Mouse (Mus musculus) heart, postnatal 4 days (tissue): ENCODE data around the gene Matk. TPM values are rescaled to one million over a fixed set of nuclear protein-coding genes. Genes with fewer than 3 reads are reported as not detected.

Experiments
- DNase-seq: peaks from one replicate; pipeline ENCODE4 v3.0.0; 2021
- total RNA-seq, 2 experiments: library from RNA; stranded (reverse); gene quantifications; 2 replicates each; pipeline ENCODE4 v1.2.3; 2021

The Matk gene
- total RNA-seq, 2 experiments from 2014 or later = 0.21 to 0.56 TPM

DNA sequence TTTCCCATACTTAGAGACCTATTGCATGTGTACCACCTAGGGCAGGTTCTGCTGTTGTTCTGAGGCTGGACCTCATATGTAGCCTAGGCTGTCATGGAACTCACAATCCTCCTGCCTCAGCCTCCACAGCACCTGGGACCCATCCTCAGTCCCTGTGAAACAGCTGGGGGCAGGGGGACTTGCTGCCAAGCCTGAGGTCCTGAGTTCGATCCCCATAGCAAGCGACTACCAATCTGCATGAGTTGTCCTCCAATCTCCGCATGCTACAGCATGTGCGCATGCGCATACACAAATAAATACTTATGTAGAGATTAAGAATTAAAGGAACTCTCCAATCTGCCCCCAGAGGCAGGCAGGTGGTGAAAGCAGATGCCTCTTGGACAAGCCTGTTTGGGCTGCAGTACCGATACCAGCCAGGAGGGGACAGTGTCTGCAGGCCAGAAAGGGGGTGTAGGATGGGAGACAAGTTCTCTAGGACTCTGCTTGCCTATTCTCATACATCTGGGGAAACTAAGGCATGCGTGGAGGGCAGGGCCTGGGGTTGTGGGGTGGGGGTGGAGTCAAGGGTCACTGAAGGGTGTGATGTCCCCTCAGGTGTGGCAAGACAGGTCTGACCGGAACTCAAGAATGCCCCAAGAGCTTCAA is 34.9 kb downstream of the Matk start:
- peak; percentile 82 for DNase-seq

DNA sequence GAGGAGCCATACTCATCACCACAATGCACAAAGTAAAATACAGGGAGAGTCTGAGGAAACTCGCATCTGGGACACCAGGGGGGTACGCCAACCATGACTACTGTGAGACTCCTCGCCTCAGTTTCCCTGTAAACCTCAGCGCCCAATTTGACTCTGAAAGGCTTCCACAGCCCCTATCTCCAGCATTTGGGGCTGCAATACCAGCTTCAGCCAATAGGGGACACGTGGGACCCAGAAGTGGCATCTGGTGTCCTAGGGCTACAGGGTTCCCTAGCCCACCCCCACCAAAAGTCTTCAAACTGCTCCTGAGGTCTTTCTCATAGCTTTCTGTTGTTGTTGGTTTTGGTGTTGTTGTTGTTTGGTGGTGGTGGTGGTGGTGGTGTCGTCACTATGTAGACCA is 35.9 kb downstream of the Matk start:
- peak; percentile 68 for DNase-seq

GRCm38 (mm10) chr10:81289278-81289677 is 36.5 kb downstream of the Matk start:
- peak; percentile 80 for DNase-seq

- DNase-seq = no peak
Measured at GRCm38 (mm10) chr10:81289811-81290210, 37.1 kb downstream of the Matk start.

DNA sequence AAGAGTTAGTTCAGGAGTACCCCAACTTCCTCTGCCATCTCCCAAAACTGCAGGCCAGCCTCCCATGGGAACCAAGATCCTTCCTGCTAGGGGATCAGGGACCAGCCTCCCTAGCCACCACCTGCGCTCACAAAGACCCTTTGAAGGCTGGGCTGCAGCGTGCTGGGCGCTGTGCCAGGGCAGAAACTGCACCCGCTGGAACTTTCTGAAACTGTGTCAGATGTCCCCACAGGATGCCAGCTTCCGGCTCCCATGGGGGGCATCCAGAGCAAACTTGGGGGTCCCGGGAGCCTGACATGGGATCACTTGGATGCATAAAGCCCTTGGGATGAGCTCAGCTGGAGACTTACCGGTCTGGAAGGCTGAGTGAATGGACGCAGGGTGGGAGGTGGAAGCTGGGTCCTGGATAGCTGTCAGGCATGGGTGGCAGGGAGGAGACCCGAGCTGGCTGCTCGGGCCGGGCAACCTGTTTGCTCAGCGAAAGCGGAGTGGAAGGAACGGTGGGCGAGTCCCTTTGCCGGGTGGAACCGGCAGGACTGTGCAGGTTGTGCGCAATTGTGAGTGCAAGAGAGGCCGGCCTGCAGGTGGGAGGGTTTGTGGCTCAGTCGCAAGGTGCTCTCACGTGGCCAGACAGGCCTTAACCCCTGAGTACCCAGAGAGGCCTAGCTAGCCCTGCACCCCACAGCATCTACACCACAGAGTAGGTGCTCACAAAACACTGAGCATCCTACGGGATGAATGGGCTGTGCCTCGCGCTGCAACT is 38.1 kb downstream of the Matk start:
- no peak for DNase-seq

DNA sequence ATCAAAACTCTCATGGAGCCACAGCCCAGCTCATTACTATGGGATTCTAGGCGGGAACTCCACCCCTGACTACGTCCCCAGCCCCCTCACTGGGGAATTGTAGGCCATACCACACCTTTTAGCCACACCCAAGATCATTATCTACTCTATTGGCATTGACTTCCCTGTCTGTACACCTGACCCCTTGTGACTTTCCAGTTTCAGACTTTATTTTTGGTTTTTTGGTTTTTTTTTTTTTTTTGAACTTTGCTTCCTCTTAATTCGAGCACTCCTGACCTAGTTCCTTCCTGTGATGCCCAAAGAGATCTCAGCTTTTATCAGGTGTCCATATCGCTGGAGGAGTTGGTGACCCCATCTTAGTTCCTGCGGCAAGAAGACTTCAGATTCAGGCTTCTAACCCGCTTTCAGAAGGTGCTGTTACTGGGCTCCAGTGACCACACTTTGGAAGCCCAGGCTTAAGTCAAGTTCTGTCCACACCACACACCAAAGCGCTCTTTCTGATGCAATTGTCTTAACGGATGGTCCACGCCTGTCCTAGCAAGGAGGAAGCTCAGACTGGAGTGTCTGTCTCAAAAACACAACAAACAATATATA is 38.9 kb downstream of the Matk start, which contains the start of gene Tjp3:
Gene Tjp3, minus strand, starts transcription at position 71 of the 594 bp plus-strand sequence.
- no peak for DNase-seq

- peak; percentile 100 for DNase-seq
Measured at GRCm38 (mm10) chr10:81292554-81293333, 40.0 kb downstream of the Matk start, which contains the start of gene Pip5k1c. Gene Pip5k1c (plus strand): TSS chr10:81292963.

GRCm38 (mm10) chr10:81293334-81294030 is 40.7 kb downstream of the Matk start:
- DNase-seq = no peak

- no peak for DNase-seq
Measured at GRCm38 (mm10) chr10:81294442-81294841, 41.7 kb downstream of the Matk start.

DNA sequence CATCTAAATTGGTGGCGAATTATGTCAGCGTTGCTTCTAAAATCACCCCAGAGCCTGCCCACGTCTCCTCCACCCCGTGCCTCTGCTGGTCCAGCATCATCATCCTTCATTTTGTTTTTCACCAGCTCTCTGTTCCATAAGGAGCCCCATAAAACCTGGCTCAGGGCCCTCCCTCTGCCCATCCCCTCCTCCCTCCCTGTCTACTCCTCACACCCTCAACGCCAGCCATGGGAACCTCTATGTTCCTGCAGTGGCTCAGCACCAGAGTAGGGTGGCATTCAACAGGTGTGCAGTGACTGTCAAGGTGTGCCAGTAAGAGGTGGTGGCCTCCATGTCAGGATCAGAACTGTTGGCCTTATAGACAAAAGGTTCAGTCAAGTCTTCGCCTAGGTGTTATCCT is 42.5 kb downstream of the Matk start:
- no peak for DNase-seq

GRCm38 (mm10) chr10:81297246-81297645 is 44.5 kb downstream of the Matk start:
- DNase-seq = no peak

DNA sequence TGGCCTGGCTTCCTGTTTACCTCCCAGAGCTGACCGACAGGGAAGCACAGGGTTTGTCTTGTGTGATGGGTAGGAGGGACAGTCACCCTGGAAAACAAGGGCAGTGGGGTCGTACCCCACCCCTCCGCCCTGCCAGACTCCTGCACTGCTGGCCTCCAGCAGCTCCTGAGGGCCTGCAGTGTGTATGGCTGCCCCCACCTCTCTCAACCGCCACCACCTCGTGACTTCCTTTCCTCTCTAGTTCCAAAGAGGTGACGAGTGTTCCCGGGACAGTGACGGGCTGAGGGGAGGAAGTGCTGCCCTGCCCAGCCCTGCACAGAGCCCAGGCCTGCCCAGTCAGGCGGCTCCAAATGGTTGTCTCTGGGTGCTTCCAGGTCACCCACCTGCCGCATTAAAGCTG is 45.1 kb downstream of the Matk start:
- peak; percentile 59 for DNase-seq

- DNase-seq = no peak
Measured at GRCm38 (mm10) chr10:81298369-81299100, 45.8 kb downstream of the Matk start.

GRCm38 (mm10) chr10:81299585-81300351 is 47.0 kb downstream of the Matk start:
- no peak for DNase-seq

- DNase-seq = no peak
Measured at GRCm38 (mm10) chr10:81300352-81300907, 47.7 kb downstream of the Matk start.

DNA sequence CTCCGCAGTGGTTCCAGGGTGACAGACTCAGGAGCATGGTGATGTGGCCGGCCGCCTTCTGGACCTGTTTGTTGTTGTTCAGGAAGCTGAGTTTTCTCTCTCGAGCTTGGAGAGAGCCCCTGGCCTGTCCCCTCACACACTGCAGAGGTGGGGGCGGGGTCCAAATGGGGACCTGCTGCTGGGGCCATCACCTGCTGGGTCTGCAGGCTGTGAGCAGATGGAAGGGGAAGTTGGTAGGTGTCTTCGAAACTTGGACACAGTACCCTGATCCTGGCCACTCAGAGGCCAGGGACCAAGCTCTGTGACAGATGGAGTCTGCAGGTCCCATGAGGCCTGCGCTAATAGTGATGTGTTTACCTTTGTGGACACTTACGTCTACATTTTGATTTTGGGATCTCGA is 48.6 kb downstream of the Matk start:
- no peak for DNase-seq

GRCm38 (mm10) chr10:81302288-81302687 is 49.6 kb downstream of the Matk start:
- no peak for DNase-seq

DNA sequence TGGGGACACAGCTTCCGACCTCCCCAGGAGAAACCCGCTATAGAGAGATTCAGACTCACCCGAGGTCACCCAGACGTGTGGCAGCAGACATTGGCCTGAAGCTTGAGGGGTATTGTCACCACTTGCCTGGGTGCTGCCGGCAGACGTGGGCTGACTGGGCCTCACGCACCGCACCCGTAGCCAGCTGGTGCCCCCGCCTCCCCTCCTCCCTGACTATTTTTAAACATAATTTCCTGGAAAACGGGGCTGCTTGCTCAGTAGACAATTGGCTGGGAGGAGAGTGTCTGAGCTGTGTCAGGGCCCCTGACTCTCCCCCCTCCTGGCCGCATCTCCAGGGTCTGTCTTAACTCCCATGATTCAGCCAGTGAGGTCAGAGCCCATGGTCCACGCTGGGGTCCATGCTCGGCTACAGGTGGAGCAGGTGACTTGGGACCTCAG is 50.1 kb downstream of the Matk start:
- DNase-seq = peak; percentile 65

DNA sequence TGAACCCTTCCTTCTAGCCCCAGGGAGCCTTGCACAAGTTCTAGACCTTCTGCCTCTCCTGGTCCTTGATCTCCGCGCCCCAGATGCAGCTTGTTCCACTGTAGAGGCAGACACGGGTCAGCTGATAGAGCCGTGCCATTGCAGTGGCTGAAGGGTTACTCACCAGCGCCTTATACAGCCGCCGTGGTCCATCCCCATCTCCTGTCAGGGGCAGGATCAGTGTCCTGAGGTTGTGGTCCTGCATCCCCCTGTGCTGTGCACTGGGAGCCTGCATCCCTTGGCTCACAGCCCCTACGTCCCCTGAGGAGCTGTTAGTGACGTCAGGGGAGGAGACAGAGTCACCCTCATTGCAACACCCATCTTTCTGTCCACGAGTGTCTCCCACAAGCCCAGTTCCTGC is 50.5 kb downstream of the Matk start:
- no peak for DNase-seq

- no peak for DNase-seq
Measured at GRCm38 (mm10) chr10:81303761-81304160, 51.0 kb downstream of the Matk start.
